Mouse (Mus musculus) kidney, postnatal 4 days (tissue): Measurements from ENCODE around the gene Vsir.

Experiments used
- DNase-seq, 2 experiments: peaks; one replicate each; pipeline ENCODE4 v3.0.0; 2021; ENCODE audit warnings: mixed read lengths in 2 of 2

Gene Vsir

GRCm38 (mm10) chr10:60346701-60347405, at the start of gene Vsir:
Vsir (plus strand) TSS chr10:60346851.
- DNase-seq, result peak; percentile 82 to 88

- no peak for DNase-seq
Measured at GRCm38 (mm10) chr10:60299636-60300035, 47.0 kb upstream of the Vsir start.

GRCm38 (mm10) chr10:60303419-60303818, 43.2 kb upstream of the Vsir start:
- DNase-seq, result no peak

GRCm38 (mm10) chr10:60304854-60305628, 41.6 kb upstream of the Vsir start:
- DNase-seq, result peak; percentile 78 to 83

- no peak for DNase-seq
Measured at GRCm38 (mm10) chr10:60310629-60311028, 36.0 kb upstream of the Vsir start.

GRCm38 (mm10) chr10:60313606-60314005, 33.0 kb upstream of the Vsir start:
- DNase-seq, result no peak

- DNase-seq, result no peak
Measured at GRCm38 (mm10) chr10:60316166-60316565, 30.5 kb upstream of the Vsir start.

- peak in 1 of 2 experiments; percentile 36 for DNase-seq
Measured at GRCm38 (mm10) chr10:60328963-60329650, 17.5 kb upstream of the Vsir start.

- DNase-seq, result no peak
Measured at GRCm38 (mm10) chr10:60334583-60334982, 12.1 kb upstream of the Vsir start.

GRCm38 (mm10) chr10:60335021-60335420, 11.6 kb upstream of the Vsir start:
- no peak for DNase-seq

GRCm38 (mm10) chr10:60341528-60341927, 5.1 kb upstream of the Vsir start:
- no peak for DNase-seq

- DNase-seq, result no peak
Measured at GRCm38 (mm10) chr10:60344111-60344510, 2.5 kb upstream of the Vsir start.

- DNase-seq, result no peak
Measured at GRCm38 (mm10) chr10:60346056-60346455, 595 bp upstream of the Vsir start.

- DNase-seq, result no peak
Measured at GRCm38 (mm10) chr10:60347768-60348610, 1.3 kb downstream of the Vsir start.

- peak in 1 of 2 experiments; percentile 32 for DNase-seq
Measured at GRCm38 (mm10) chr10:60349056-60349455, 2.4 kb downstream of the Vsir start.

GRCm38 (mm10) chr10:60349644-60350043, 3.0 kb downstream of the Vsir start:
- no peak for DNase-seq

- no peak for DNase-seq
Measured at GRCm38 (mm10) chr10:60350077-60350804, 3.6 kb downstream of the Vsir start.

GRCm38 (mm10) chr10:60350805-60351167, 4.1 kb downstream of the Vsir start:
- DNase-seq, result peak; percentile 96 to 98

- DNase-seq, result peak; percentile 38 to 51
Measured at GRCm38 (mm10) chr10:60351248-60351647, 4.6 kb downstream of the Vsir start.

GRCm38 (mm10) chr10:60351761-60352455, 5.3 kb downstream of the Vsir start:
- DNase-seq, result peak; percentile 59 to 74
